Mouse (Mus musculus) gastrocnemius, adult 2 months (tissue): ENCODE measurements around the gene Mrnip. TPM values are rescaled to one million over a fixed set of nuclear protein-coding genes. Genes with fewer than 3 reads are reported as not detected.
A peak's percentile ranks its signal among the peaks of the same experiment; 100 is the strongest.

Source experiments
- DNase-seq: peaks from one replicate; pipeline ENCODE4 v3.0.0; 2022
- H3K27ac ChIP-seq: fragments of 200-600 bp; 2 replicates; pipeline ENCODE4 v1.8.1; 2022; ENCODE audit warnings: mild to moderate bottlenecking
- H3K4me3 ChIP-seq: fragments of 200-600 bp; 2 replicates; pipeline ENCODE4 v1.8.1; 2022; ENCODE audit warnings: mild to moderate bottlenecking, moderate library complexity
- CTCF ChIP-seq: fragments of 200-600 bp; IDR thresholded peaks from 2 replicates; pipeline ENCODE4 v1.8.1; 2022; ENCODE audit warnings: antibody characterized with exemption, mild to moderate bottlenecking, moderate library complexity
- intact Hi-C: fragments of 180-260 bp; cut with DNase I; formaldehyde crosslinking; loops from one replicate; pipeline ENCODE4 v1.15.1; 2025
- total RNA-seq, 2 experiments: library from RNA; stranded (reverse); gene quantifications; 2 replicates each; pipeline ENCODE4 v1.2.3; 2021

The Mrnip gene
- total RNA-seq, 2 experiments from 2014 or later, result 2.4 to 3.1 TPM

- H3K27ac ChIP-seq, result no peak overlapping the region
- intact Hi-C loops, result loop anchor here (10.0 kb wide), 1 partner anchor 196 kb away; no protein-coding TSS in a partner anchor
- DNase-seq, result no peak
- no peak for TF ChIP-seq CTCF
- H3K4me3 ChIP-seq, result no peak overlapping the region
Observed at GRCm38 (mm10) chr11:50168352-50168751, 5.9 kb upstream of the Mrnip start.

GRCm38 (mm10) chr11:50174730-50175187 is 515 bp downstream of the Mrnip start:
- Histone ChIP-seq H3K4me3 (peak overlapping the region; percentile 89), H3K27ac (peak overlapping the region; percentile 89)
- peak; percentile 99 for DNase-seq
- no peak for TF ChIP-seq CTCF
- intact Hi-C loops, result loop anchor here (2.0 kb wide), 2 partner anchors 36 to 44 kb away; partner anchors contain the start of genes Mgat4b, Sqstm1 and Tbc1d9b

GRCm38 (mm10) chr11:50176351-50176750 is 2.1 kb downstream of the Mrnip start:
- Histone ChIP-seq H3K4me3 (no peak overlapping the region), H3K27ac (no peak overlapping the region)
- DNase-seq, result no peak
- no peak for TF ChIP-seq CTCF
- intact Hi-C loops, result no loop called here

GRCm38 (mm10) chr11:50177111-50177510 is 2.9 kb downstream of the Mrnip start:
- no peak for DNase-seq
- no peak overlapping the region for H3K27ac ChIP-seq
- no peak for TF ChIP-seq CTCF
- no peak overlapping the region for H3K4me3 ChIP-seq
- intact Hi-C loops, result no loop called here

- Histone ChIP-seq H3K4me3 (no peak overlapping the region), H3K27ac (no peak overlapping the region)
- TF ChIP-seq CTCF, result no peak
- intact Hi-C loops, result no loop called here
- no peak for DNase-seq
Observed at GRCm38 (mm10) chr11:50178532-50179488, 4.6 kb downstream of the Mrnip start.

- TF ChIP-seq CTCF, result no peak
- Histone ChIP-seq H3K27ac (no peak overlapping the region), H3K4me3 (no peak overlapping the region)
- DNase-seq, result no peak
- intact Hi-C loops, result no loop called here
Observed at GRCm38 (mm10) chr11:50180478-50181231, 6.4 kb downstream of the Mrnip start.

- no peak for TF ChIP-seq CTCF
- Histone ChIP-seq H3K4me3 (no peak overlapping the region), H3K27ac (no peak overlapping the region)
- DNase-seq, result no peak
- intact Hi-C loops, result no loop called here
Observed at GRCm38 (mm10) chr11:50182702-50183101, 8.5 kb downstream of the Mrnip start.

- TF ChIP-seq CTCF, result no peak
- Histone ChIP-seq H3K27ac (no peak overlapping the region), H3K4me3 (no peak overlapping the region)
- intact Hi-C loops, result no loop called here
- no peak for DNase-seq
Observed at GRCm38 (mm10) chr11:50184788-50185187, 10.5 kb downstream of the Mrnip start.

- DNase-seq, result peak; percentile 55
- intact Hi-C loops, result no loop called here
Observed at GRCm38 (mm10) chr11:50188682-50189081, 14.4 kb downstream of the Mrnip start.

GRCm38 (mm10) chr11:50190362-50190761 is 16.1 kb downstream of the Mrnip start:
- Histone ChIP-seq H3K27ac (no peak overlapping the region), H3K4me3 (no peak overlapping the region)
- no peak for DNase-seq
- intact Hi-C loops, result no loop called here
- no peak for TF ChIP-seq CTCF

More at GRCm38 (mm10) chr11:50188682-50189081, 14.4 kb downstream of the Mrnip start:
- H3K27ac ChIP-seq, result peak overlapping the region; percentile 58
- no peak for TF ChIP-seq CTCF
- H3K4me3 ChIP-seq, result peak overlapping the region; percentile 52

- Histone ChIP-seq H3K4me3 (no peak overlapping the region), H3K27ac (no peak overlapping the region)
- no peak for DNase-seq
- TF ChIP-seq CTCF, result no peak
- intact Hi-C loops, result no loop called here
Observed at GRCm38 (mm10) chr11:50192278-50192677, 18.0 kb downstream of the Mrnip start.

- no peak overlapping the region for H3K27ac ChIP-seq
- intact Hi-C loops, result no loop called here
- DNase-seq, result no peak
- H3K4me3 ChIP-seq, result no peak overlapping the region
- no peak for TF ChIP-seq CTCF
Observed at GRCm38 (mm10) chr11:50194070-50194469, 19.8 kb downstream of the Mrnip start.

GRCm38 (mm10) chr11:50194793-50195192 is 20.5 kb downstream of the Mrnip start:
- DNase-seq, result no peak
- Histone ChIP-seq H3K4me3 (no peak overlapping the region), H3K27ac (no peak overlapping the region)
- intact Hi-C loops, result no loop called here
- no peak for TF ChIP-seq CTCF
